Mouse (Mus musculus) G1E (cell line): ENCODE measurements around the gene Rgs3. TPM values are rescaled to one million over a fixed set of nuclear protein-coding genes. Genes with fewer than 3 reads are reported as not detected.

Experiments
- ATAC-seq: 2 replicates; pipeline ENCODE4 v1.8.0; 2016; ENCODE audit warnings: mild to moderate bottlenecking; ENCODE audit not compliant: insufficient number of reproducible peaks, poor library complexity, low FRiP score, severe bottlenecking; ENCODE audit errors: extremely low read depth
- DNase-seq: peaks from one replicate; pipeline ENCODE4 v3.0.0; 2012; ENCODE audit warnings: low spot score
- H3K27me3 ChIP-seq: 2 replicates; pipeline ENCODE4 v1.6.1; 2012; ENCODE audit warnings: mild to moderate bottlenecking, low read length, inconsistent platforms; ENCODE audit not compliant: insufficient read depth
- H3K36me3 ChIP-seq: replicated peaks from 2 replicates; pipeline ENCODE3; 2012; ENCODE audit warnings: mild to moderate bottlenecking, inconsistent platforms
- H3K4me1 ChIP-seq: 2 replicates; pipeline ENCODE4 v1.6.1; 2012; ENCODE audit warnings: low read depth, low read length, inconsistent platforms, mixed read lengths; ENCODE audit not compliant: insufficient read depth
- H3K4me3 ChIP-seq: 2 replicates; pipeline ENCODE4 v1.5.1; 2012; ENCODE audit warnings: low read depth, mild to moderate bottlenecking, inconsistent platforms, low read length, moderate library complexity, mixed read lengths
- H3K9me3 ChIP-seq: replicated peaks from 2 replicates; pipeline ENCODE4 v1.6.1; 2012; ENCODE audit warnings: inconsistent platforms
- CTCF ChIP-seq: IDR thresholded peaks from 2 replicates; pipeline ENCODE4 v1.5.1; 2012; ENCODE audit warnings: low read depth, low read length, inconsistent platforms, mixed read lengths
- GATA1 ChIP-seq: IDR thresholded peaks from 2 replicates; pipeline ENCODE4 v1.6.1; 2012; ENCODE audit warnings: borderline replicate concordance, low read length, inconsistent platforms, mixed read lengths
- GATA2 ChIP-seq: IDR thresholded peaks from 2 replicates; pipeline ENCODE4 v1.6.1; 2012; ENCODE audit warnings: low read depth, low read length, inconsistent platforms, borderline replicate concordance
- POLR2AphosphoS5 ChIP-seq: IDR thresholded peaks from 2 replicates; pipeline ENCODE4 v1.6.1; 2012; ENCODE audit warnings: low read depth, low read length, inconsistent platforms; ENCODE audit not compliant: insufficient replicate concordance
- TAL1 ChIP-seq: conservative IDR thresholded peaks from 2 replicates; pipeline ENCODE4 v1.6.1; 2012; ENCODE audit warnings: low read depth, low read length, inconsistent platforms, mixed read lengths
- polyA plus RNA-seq: library from polyadenylated mRNA; stranded (reverse); fragments of >175 nt; gene quantifications from 2 replicates; pipeline ENCODE4 v1.2.3, GENCODE M21; 2012
- total RNA-seq, 2 experiments: library from RNA; stranded (forward) in 1 of 2; stranded (reverse) in 1 of 2; fragments of 200-1000 nt in 1 of 2; fragments of >200 nt in 1 of 2; fragmentation: Nextera tagmentation in 1 of 2; gene quantifications; 2 replicates each; pipeline ENCODE4 v1.2.3; 2014 to 2017

Gene Rgs3
- total and polyA plus RNA-seq, 3 experiments, result 0.16 TPM; not detected in 2

- TF ChIP-seq GATA1 (no peak), TAL1 (no peak), POLR2AphosphoS5 (no peak), CTCF (no peak), GATA2 (no peak)
- Histone ChIP-seq H3K4me1 (no peaks in the 10 kb centered on the region), H3K27me3 (peaks cover 3% of the 10 kb centered on the region; the same call in 1 of the 2 replicates), H3K4me3 (no peak overlapping the region), H3K9me3 (no peaks in the 10 kb centered on the region), H3K36me3 (no peaks in the 10 kb centered on the region)
- ATAC-seq (no peak), DNase-seq (no peak)
Measured at GRCm38 (mm10) chr4:62562006-62562405, 2.4 kb downstream of the Rgs3 start.

DNA sequence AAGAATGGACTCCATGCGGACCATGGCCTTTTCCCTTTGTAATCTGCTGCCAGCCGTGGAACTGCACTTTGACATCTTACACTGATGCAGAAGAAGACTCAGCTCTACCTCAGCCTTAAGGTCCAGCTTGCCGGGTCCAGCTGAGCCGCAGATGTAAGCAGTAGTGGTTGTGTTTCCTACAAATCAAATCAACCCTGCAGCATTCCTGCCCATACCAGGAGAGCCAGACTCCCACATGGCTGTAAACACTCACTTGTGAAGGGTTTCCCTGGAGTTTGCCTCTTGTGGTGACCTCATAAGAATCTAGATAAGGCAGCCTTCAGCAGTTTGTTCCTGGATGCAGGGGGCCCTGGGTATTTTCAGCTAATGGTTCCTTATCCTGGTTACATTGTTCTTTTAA, 6.9 kb downstream of the Rgs3 start:
- Histone ChIP-seq H3K9me3 (no peaks in the 10 kb centered on the region), H3K4me3 (no peak overlapping the region), H3K27me3 (peaks cover 3% of the 10 kb centered on the region; the same call in 1 of the 2 replicates), H3K36me3 (no peaks in the 10 kb centered on the region), H3K4me1 (no peaks in the 10 kb centered on the region)
- no peak for DNase-seq
- ATAC-seq, result no peak
- TF ChIP-seq CTCF, result no peak
- TF ChIP-seq GATA1, result no peak
- TF ChIP-seq POLR2AphosphoS5, result no peak
- TF ChIP-seq GATA2, result no peak
- no peak for TF ChIP-seq TAL1

DNA sequence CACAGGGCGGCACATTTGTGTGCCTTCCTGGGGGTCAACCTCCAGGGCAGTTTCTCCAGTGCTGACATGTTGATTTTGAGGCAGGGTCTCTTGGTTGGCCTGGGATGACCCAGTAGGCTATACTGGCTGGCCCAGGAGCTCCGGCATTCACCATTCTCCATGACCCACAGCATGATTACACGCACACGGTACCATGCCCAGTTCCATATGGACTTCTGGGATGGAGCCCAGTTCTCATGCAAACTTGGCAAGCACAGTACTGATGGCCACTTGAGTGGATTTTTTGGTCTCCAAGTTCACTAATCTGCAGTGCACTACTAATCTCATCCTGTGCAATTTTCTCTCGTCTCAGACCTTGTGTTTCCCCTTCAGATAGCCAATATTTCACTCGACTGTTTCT, 8.0 kb downstream of the Rgs3 start:
- no peak for TF ChIP-seq GATA1
- TF ChIP-seq CTCF, result no peak
- TF ChIP-seq POLR2AphosphoS5, result no peak
- TF ChIP-seq GATA2, result no peak
- TF ChIP-seq TAL1, result no peak
- H3K36me3 ChIP-seq, result no peaks in the 10 kb centered on the region
- no peaks in the 10 kb centered on the region for H3K4me1 ChIP-seq
- ATAC-seq, result no peak
- H3K4me3 ChIP-seq, result no peak overlapping the region
- H3K27me3 ChIP-seq, result peaks cover 3% of the 10 kb centered on the region; the same call in 1 of the 2 replicates
- H3K9me3 ChIP-seq, result no peaks in the 10 kb centered on the region
- no peak for DNase-seq

- Histone ChIP-seq H3K27me3 (no peaks in the 10 kb centered on the region), H3K36me3 (no peaks in the 10 kb centered on the region), H3K9me3 (no peaks in the 10 kb centered on the region), H3K4me1 (no peaks in the 10 kb centered on the region), H3K4me3 (no peak overlapping the region)
- TF ChIP-seq GATA1, result no peak
- TF ChIP-seq POLR2AphosphoS5, result no peak
- no peak for TF ChIP-seq CTCF
- TF ChIP-seq TAL1, result no peak
- TF ChIP-seq GATA2, result no peak
- DNase-seq (no peak), ATAC-seq (no peak)
Measured at GRCm38 (mm10) chr4:62568359-62568758, 8.7 kb downstream of the Rgs3 start.

GRCm38 (mm10) chr4:62569603-62570002, 10.0 kb downstream of the Rgs3 start:
- DNase-seq (no peak), ATAC-seq (no peak)
- no peak overlapping the region for H3K4me3 ChIP-seq
- H3K36me3 ChIP-seq, result no peaks in the 10 kb centered on the region
- H3K27me3 ChIP-seq, result no peaks in the 10 kb centered on the region
- TF ChIP-seq GATA2 (no peak), POLR2AphosphoS5 (no peak), TAL1 (no peak), CTCF (no peak), GATA1 (no peak)
- H3K9me3 ChIP-seq, result no peaks in the 10 kb centered on the region
- H3K4me1 ChIP-seq, result no peaks in the 10 kb centered on the region

- Histone ChIP-seq H3K4me1 (no peaks in the 10 kb centered on the region), H3K9me3 (no peaks in the 10 kb centered on the region), H3K4me3 (no peak overlapping the region), H3K36me3 (no peaks in the 10 kb centered on the region), H3K27me3 (no peaks in the 10 kb centered on the region)
- no peak for ATAC-seq
- no peak for DNase-seq
- TF ChIP-seq TAL1 (no peak), POLR2AphosphoS5 (no peak), GATA1 (no peak), GATA2 (no peak), CTCF (no peak)
Measured at GRCm38 (mm10) chr4:62570029-62570428, 10.4 kb downstream of the Rgs3 start.
